Mouse (Mus musculus): ENCODE results near the gene Tshz2.

Tshz2 gene

GRCm38 (mm10) chr2:170022953-170023352, 390.1 kb downstream of the Tshz2 start:
- no peak for DNase-seq

GRCm38 (mm10) chr2:170023741-170024140, 390.9 kb downstream of the Tshz2 start:
- no peak for DNase-seq

GRCm38 (mm10) chr2:170024939-170025338, 392.1 kb downstream of the Tshz2 start:
- DNase-seq = no peak

GRCm38 (mm10) chr2:170025896-170026295, 393.1 kb downstream of the Tshz2 start:
- no peak for DNase-seq

GRCm38 (mm10) chr2:170027837-170028236, 395.0 kb downstream of the Tshz2 start:
- DNase-seq = no peak

GRCm38 (mm10) chr2:170028488-170029303, 395.9 kb downstream of the Tshz2 start:
- DNase-seq = peak; percentile 87

- DNase-seq = no peak
These were observed 396.6 kb downstream of the Tshz2 start for GRCm38 (mm10) chr2:170029304-170029856.

GRCm38 (mm10) chr2:170031226-170031625, 398.4 kb downstream of the Tshz2 start:
- DNase-seq = no peak

GRCm38 (mm10) chr2:170031872-170032271, 399.1 kb downstream of the Tshz2 start:
- DNase-seq = no peak

GRCm38 (mm10) chr2:170033219-170033618, 400.4 kb downstream of the Tshz2 start:
- DNase-seq = no peak

- no peak for DNase-seq
These were observed 402.0 kb downstream of the Tshz2 start for GRCm38 (mm10) chr2:170034794-170035193.

- DNase-seq = peak; percentile 30
These were observed 404.0 kb downstream of the Tshz2 start for GRCm38 (mm10) chr2:170036791-170037241.

GRCm38 (mm10) chr2:170037346-170037745, 404.5 kb downstream of the Tshz2 start:
- peak; percentile 30 for DNase-seq

GRCm38 (mm10) chr2:170039772-170040171, 407.0 kb downstream of the Tshz2 start:
- DNase-seq = peak; percentile 71

GRCm38 (mm10) chr2:170041101-170041500, 408.3 kb downstream of the Tshz2 start:
- DNase-seq = no peak

GRCm38 (mm10) chr2:170042471-170043213, 409.8 kb downstream of the Tshz2 start:
- no peak for DNase-seq

- no peak for DNase-seq
These were observed 410.5 kb downstream of the Tshz2 start for GRCm38 (mm10) chr2:170043290-170043689.

- no peak for DNase-seq
These were observed 413.1 kb downstream of the Tshz2 start for GRCm38 (mm10) chr2:170045896-170046295.

- no peak for DNase-seq
These were observed 413.7 kb downstream of the Tshz2 start for GRCm38 (mm10) chr2:170046371-170047145.

GRCm38 (mm10) chr2:170048831-170049230, 416.0 kb downstream of the Tshz2 start:
- DNase-seq = no peak

- no peak for DNase-seq
These were observed 417.8 kb downstream of the Tshz2 start for GRCm38 (mm10) chr2:170050651-170051050.

GRCm38 (mm10) chr2:170051441-170051840, 418.6 kb downstream of the Tshz2 start:
- no peak for DNase-seq

GRCm38 (mm10) chr2:170054943-170055342, 422.1 kb downstream of the Tshz2 start:
- DNase-seq = no peak
